Mouse (Mus musculus) erythroblast, embryonic 14.5 days (primary cell): ENCODE results near the gene Pcdh7.

ENCODE experiments used
- GATA1 ChIP-seq: IDR thresholded peaks from 2 replicates; pipeline ENCODE4 v1.6.1; 2012; ENCODE audit warnings: low read length, inconsistent platforms, mixed read lengths
- TAL1 ChIP-seq: IDR thresholded peaks from 3 replicates; pipeline ENCODE4 v1.6.1; 2012; ENCODE audit warnings: low read length, inconsistent platforms, mixed read lengths

GRCm38 (mm10) chr5:57931331-57931730 is 213.6 kb downstream of the Pcdh7 start:
- no peak for TF ChIP-seq GATA1
- TF ChIP-seq TAL1 = no peak
